Mouse (Mus musculus): Measurements from ENCODE around the gene Prkab2. TPM values are rescaled to one million over a fixed set of nuclear protein-coding genes. Genes with fewer than 3 reads are reported as not detected.

The Prkab2 gene
- polyA plus RNA-seq (2012; fragmentation: generic; extraction: Trizol), result 8.8 TPM

DNA sequence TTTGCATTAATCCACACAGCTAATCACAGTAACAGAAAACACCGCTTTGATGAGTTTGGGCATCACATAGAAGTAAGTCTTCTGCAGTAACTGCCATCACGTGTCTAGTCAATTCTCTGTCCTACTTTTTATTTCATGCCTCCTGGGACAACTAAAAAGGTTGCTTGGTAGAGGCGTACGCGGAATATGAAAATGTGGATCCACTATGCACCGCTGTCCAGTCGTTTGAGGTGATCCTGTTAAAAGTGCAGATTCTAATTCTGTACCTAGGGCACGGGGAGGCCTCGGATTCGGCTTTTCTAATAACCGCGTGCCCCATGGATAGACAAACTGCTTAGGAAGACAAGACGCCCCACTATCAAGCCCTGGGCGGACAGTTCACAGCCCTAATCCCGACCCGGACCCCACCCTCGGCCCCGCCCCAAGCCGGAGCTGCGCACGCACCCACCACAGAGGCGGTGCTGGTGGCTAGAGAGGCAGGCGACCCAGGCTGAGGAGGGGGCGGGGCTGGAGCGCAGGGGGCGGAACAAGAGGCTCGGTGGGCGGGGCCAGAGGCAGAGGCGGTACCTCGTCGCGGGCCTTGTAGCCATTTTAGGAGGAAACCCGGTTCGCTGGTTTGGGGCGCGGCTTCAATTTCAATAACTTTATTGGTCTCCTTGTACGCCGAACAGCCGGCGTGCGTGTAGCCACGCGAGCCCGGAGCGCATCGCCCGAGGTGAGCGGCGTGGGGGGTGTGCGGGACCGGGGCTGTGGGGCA, at the start of gene Prkab2:
Prkab2 (plus strand) TSS at position 539 of the 757 bp plus-strand sequence.
- peak within 1 kb of the TSS; percentile 76 for H3K4me3 ChIP-seq
- H3K4me2 ChIP-seq (ENCODE audit: low read depth), result peak within 1 kb of the TSS; percentile 93
- H3K36me3 ChIP-seq (ENCODE audit: control insufficient read depth, insufficient read depth), result peaks cover 7% of the 10 kb centered on the region
- TF ChIP-seq E2F4 (IDR thresholded peaks at IDR 0.05; ENCODE audit: insufficient read depth) (peak; percentile 22), MYOG (IDR thresholded peaks at IDR 0.05; ENCODE audit: control insufficient read depth in 1 of 3, insufficient read depth in 1 of 3, insufficient read length in 2 of 3, low read depth in 2 of 3) (no peak), POLR2A (IDR thresholded peaks at IDR 0.05; ENCODE audit: insufficient read length, low read depth) (peak; percentile 61), REST (IDR thresholded peaks at IDR 0.05; ENCODE audit: insufficient read depth, insufficient read length) (no peak), TCF12 (IDR thresholded peaks at IDR 0.05; ENCODE audit: insufficient read depth, poor library complexity, severe bottlenecking) (no peak), POLR2AphosphoS2 (IDR thresholded peaks at IDR 0.05; ENCODE audit: insufficient read length, low read depth) (peak; percentile 76), MAX (IDR thresholded peaks at IDR 0.05; ENCODE audit: low read depth) (no peak), USF1 (IDR thresholded peaks at IDR 0.05; ENCODE audit: low read depth) (no peak), CEBPB (IDR thresholded peaks at IDR 0.05; ENCODE audit: insufficient read depth, poor library complexity, severe bottlenecking) (no peak), SRF (IDR thresholded peaks at IDR 0.05; ENCODE audit: control insufficient read depth, insufficient read length, low read depth) (peak; percentile 97), MYOD1 (IDR thresholded peaks at IDR 0.05; ENCODE audit: control insufficient read depth in 1 of 3, insufficient read length in 2 of 3, low read depth in 2 of 3) (no peak), TCF3 (IDR thresholded peaks at IDR 0.05; ENCODE audit: insufficient read length, low read depth) (no peak)
- no peaks in the 10 kb centered on the region for H3K27me3 ChIP-seq (ENCODE audit: control insufficient read depth, insufficient read depth, insufficient read length)
- peak within 1 kb of the TSS; percentile 32 for H3ac ChIP-seq (ENCODE audit: control insufficient read depth, insufficient read length)
- peaks cover 21% of the 10 kb centered on the region for H3K79me2 ChIP-seq (ENCODE audit: control insufficient read depth, insufficient read depth)

DNA sequence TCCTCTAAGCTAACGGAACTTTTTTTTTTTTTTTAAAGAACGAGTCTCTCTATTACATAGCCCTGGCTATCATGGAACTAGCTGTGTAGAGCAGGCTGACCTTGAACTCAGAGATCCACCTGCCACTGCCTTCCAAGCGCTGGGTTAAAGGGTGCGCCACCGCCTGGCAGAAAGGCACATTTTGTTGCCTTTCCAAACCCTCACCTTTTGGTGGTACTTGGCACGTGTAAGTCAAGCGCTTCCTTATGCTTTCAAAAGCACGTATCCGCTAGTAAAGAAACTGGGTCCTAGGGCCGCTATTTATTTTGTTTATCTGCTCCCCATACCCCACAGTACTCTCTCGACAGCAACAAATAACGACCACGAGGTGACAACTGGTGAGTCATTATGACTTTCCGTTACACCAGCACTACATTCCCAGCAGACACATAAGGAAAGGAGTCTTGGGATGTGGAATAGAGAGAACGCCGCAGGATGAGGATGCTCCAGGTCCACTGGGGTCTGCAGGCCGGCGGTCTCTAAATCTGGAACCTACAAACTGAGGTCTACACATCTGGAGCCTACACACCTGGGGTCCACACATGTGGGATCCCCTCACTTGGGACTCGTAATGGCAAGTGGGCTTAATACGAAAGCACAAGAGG, 48.7 kb upstream of the Prkab2 start:
- H3K4me3 ChIP-seq, result peak overlapping the region; percentile 35
- H3K79me2 ChIP-seq (ENCODE audit: control insufficient read depth, insufficient read depth), result no peaks in the 10 kb centered on the region
- H3K36me3 ChIP-seq (ENCODE audit: control insufficient read depth, insufficient read depth), result no peaks in the 10 kb centered on the region
- H3ac ChIP-seq (ENCODE audit: control insufficient read depth, insufficient read length), result peak overlapping the region; percentile 20
- peaks cover 5% of the 10 kb centered on the region for H3K27me3 ChIP-seq (ENCODE audit: control insufficient read depth, insufficient read depth, insufficient read length)
- no peak for TF ChIP-seq POLR2AphosphoS2 (IDR thresholded peaks at IDR 0.05; ENCODE audit: insufficient read length, low read depth)
- no peak for TF ChIP-seq POLR2A (IDR thresholded peaks at IDR 0.05; ENCODE audit: insufficient read length, low read depth)
- no peak for TF ChIP-seq TCF12 (IDR thresholded peaks at IDR 0.05; ENCODE audit: insufficient read depth, poor library complexity, severe bottlenecking)
- no peak for TF ChIP-seq REST (IDR thresholded peaks at IDR 0.05; ENCODE audit: insufficient read depth, insufficient read length)
- no peak for TF ChIP-seq CEBPB (IDR thresholded peaks at IDR 0.05; ENCODE audit: insufficient read depth, poor library complexity, severe bottlenecking)
- no peak for TF ChIP-seq MYOD1 (IDR thresholded peaks at IDR 0.05; ENCODE audit: control insufficient read depth in 1 of 3, insufficient read length in 2 of 3, low read depth in 2 of 3)
- TF ChIP-seq MAX (IDR thresholded peaks at IDR 0.05; ENCODE audit: low read depth), result no peak
- no peak for TF ChIP-seq USF1 (IDR thresholded peaks at IDR 0.05; ENCODE audit: low read depth)
- TF ChIP-seq MYOG (IDR thresholded peaks at IDR 0.05; ENCODE audit: control insufficient read depth in 1 of 3, insufficient read depth in 1 of 3, insufficient read length in 2 of 3, low read depth in 2 of 3), result no peak
- TF ChIP-seq E2F4 (IDR thresholded peaks at IDR 0.05; ENCODE audit: insufficient read depth), result no peak
- peak overlapping the region; percentile 100 for H3K4me2 ChIP-seq (ENCODE audit: low read depth)

DNA sequence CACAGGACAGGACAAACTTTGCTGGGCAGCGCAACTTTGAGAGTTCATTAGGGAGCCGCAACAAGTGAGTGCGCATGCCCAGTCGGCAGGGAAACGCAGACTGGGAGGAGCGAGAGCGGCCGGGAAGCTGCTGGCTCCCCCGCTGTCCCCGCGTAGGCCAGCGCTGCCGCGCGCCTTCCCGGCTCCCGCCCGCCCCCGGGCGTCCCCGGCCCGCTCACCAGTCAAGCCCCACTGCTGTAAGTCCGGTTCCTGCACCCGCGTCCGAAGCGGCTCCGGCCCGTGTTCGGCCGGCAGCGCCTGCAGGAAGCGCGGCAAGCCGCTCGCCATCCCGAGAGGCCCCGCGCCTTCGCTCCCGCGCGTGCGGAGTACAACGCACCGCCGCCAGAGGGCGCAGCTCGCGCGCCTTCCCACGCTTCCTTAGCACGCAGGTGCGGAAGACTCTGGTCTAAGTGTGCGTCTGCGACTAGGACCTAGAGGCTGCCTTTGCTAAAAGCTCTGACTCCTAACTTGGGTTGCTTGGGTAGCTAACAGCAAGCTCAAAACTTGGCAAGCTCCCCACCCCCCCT, 48.1 kb upstream of the Prkab2 start, which contains the start of gene Chd1l:
Chd1l (minus strand) TSS at position 359 of the 566 bp plus-strand sequence.
- no peaks in the 10 kb centered on the region for H3K79me2 ChIP-seq (ENCODE audit: control insufficient read depth, insufficient read depth)
- peak within 1 kb of the TSS; percentile 20 for H3ac ChIP-seq (ENCODE audit: control insufficient read depth, insufficient read length)
- H3K27me3 ChIP-seq (ENCODE audit: control insufficient read depth, insufficient read depth, insufficient read length), result peaks cover 5% of the 10 kb centered on the region
- H3K4me2 ChIP-seq (ENCODE audit: low read depth), result peak within 1 kb of the TSS; percentile 100
- peak within 1 kb of the TSS; percentile 35 for H3K4me3 ChIP-seq
- peak; percentile 70 for TF ChIP-seq E2F4 (IDR thresholded peaks at IDR 0.05; ENCODE audit: insufficient read depth)
- TF ChIP-seq MYOD1 (IDR thresholded peaks at IDR 0.05; ENCODE audit: control insufficient read depth in 1 of 3, insufficient read length in 2 of 3, low read depth in 2 of 3), result peak in 1 of 3 experiments; percentile 60
- peak; percentile 60 for TF ChIP-seq POLR2A (IDR thresholded peaks at IDR 0.05; ENCODE audit: insufficient read length, low read depth)
- peak in 2 of 3 experiments; percentile 31 to 59 for TF ChIP-seq MYOG (IDR thresholded peaks at IDR 0.05; ENCODE audit: control insufficient read depth in 1 of 3, insufficient read depth in 1 of 3, insufficient read length in 2 of 3, low read depth in 2 of 3)
- TF ChIP-seq POLR2AphosphoS2 (IDR thresholded peaks at IDR 0.05; ENCODE audit: insufficient read length, low read depth), result peak; percentile 53
- no peak for TF ChIP-seq SRF (IDR thresholded peaks at IDR 0.05; ENCODE audit: control insufficient read depth, insufficient read length, low read depth)
- H3K36me3 ChIP-seq (ENCODE audit: control insufficient read depth, insufficient read depth), result no peaks in the 10 kb centered on the region

DNA sequence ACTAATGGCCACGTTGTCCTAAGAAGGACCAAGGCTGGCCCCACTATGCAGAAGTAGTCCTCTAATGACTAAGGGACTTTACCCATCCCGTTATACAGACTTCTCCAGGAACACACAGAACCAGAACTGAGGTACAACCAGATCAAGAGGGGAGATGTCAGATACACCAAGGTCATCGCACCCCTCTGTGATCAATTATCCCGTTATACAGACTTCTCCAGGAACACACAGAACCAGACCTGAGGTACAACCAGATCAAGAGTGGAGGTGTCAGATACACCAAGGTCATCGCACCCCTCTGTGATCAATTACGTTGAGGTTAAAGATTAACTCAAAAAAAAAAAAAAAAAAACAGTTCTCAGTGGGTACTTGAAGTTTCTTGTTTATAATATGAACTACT, 47.0 kb upstream of the Prkab2 start:
- no peaks in the 10 kb centered on the region for H3K36me3 ChIP-seq (ENCODE audit: control insufficient read depth, insufficient read depth)
- no peak for TF ChIP-seq CEBPB (IDR thresholded peaks at IDR 0.05; ENCODE audit: insufficient read depth, poor library complexity, severe bottlenecking)
- TF ChIP-seq TCF3 (IDR thresholded peaks at IDR 0.05; ENCODE audit: insufficient read length, low read depth), result no peak
- TF ChIP-seq REST (IDR thresholded peaks at IDR 0.05; ENCODE audit: insufficient read depth, insufficient read length), result no peak
- TF ChIP-seq POLR2AphosphoS2 (IDR thresholded peaks at IDR 0.05; ENCODE audit: insufficient read length, low read depth), result no peak
- TF ChIP-seq USF1 (IDR thresholded peaks at IDR 0.05; ENCODE audit: low read depth), result no peak
- no peak for TF ChIP-seq MYOD1 (IDR thresholded peaks at IDR 0.05; ENCODE audit: control insufficient read depth in 1 of 3, insufficient read length in 2 of 3, low read depth in 2 of 3)
- no peak for TF ChIP-seq SRF (IDR thresholded peaks at IDR 0.05; ENCODE audit: control insufficient read depth, insufficient read length, low read depth)
- TF ChIP-seq MAX (IDR thresholded peaks at IDR 0.05; ENCODE audit: low read depth), result no peak
- no peak for TF ChIP-seq E2F4 (IDR thresholded peaks at IDR 0.05; ENCODE audit: insufficient read depth)
- H3K4me3 ChIP-seq, result no peak overlapping the region
- H3ac ChIP-seq (ENCODE audit: control insufficient read depth, insufficient read length), result no peak overlapping the region
- H3K27me3 ChIP-seq (ENCODE audit: control insufficient read depth, insufficient read depth, insufficient read length), result peaks cover 5% of the 10 kb centered on the region
- H3K79me2 ChIP-seq (ENCODE audit: control insufficient read depth, insufficient read depth), result no peaks in the 10 kb centered on the region
- H3K4me2 ChIP-seq (ENCODE audit: low read depth), result no peak overlapping the region

Measured in myocyte (in vitro differentiated cells).